Mouse (Mus musculus) kidney, adult 2 months (tissue): ENCODE data around the gene Selp.

Source experiments
- CTCF ChIP-seq: fragments of 200-500 bp; conservative IDR thresholded peaks from 2 replicates; pipeline ENCODE4 v1.5.1; 2011; ENCODE audit warnings: low read depth, mild to moderate bottlenecking, control low read depth, low read length, moderate library complexity, mixed read lengths; ENCODE audit not compliant: insufficient read depth, insufficient read length
- POLR2A ChIP-seq: fragments of 200-500 bp; IDR thresholded peaks from one replicate; pipeline ENCODE4 v1.6.1; 2011; ENCODE audit warnings: low read depth, low read length, control low read depth

GRCm38 (mm10) chr1:164110591-164111329 is 4.3 kb upstream of the Selp start:
- TF ChIP-seq CTCF, result no peak
- TF ChIP-seq POLR2A, result no peak
